Comparison of ENCODE assay signal across 10 mouse cellular contexts in genomic region chr6:125274841-125275563, GRCm38 (mm10). TPM values are rescaled to one million over a fixed set of nuclear protein-coding genes. Genes with fewer than 3 reads are reported as not detected.
A peak's percentile ranks its signal among the peaks of the same experiment; 100 is the strongest.
DNase-seq lines count a peak whose midpoint lies in the region; ATAC-seq and TF ChIP-seq lines count a peak whose summit lies in the region.
"Had no signal": no experiment of that assay in that cellular context is flagged by ENCODE, and none has a peak within 500 bp of the region (broad histone marks: within the 10 kb centered on the region; RNA-seq: fewer than 3 reads in every experiment).

No protein-coding gene starts in this region.

- no peak overlapping the region for H3ac ChIP-seq in C2C12 (ENCODE audit: control insufficient read depth, insufficient read length, low read depth)

- H3K79me3 ChIP-seq in C2C12 (ENCODE audit: low read depth): no peaks in the 10 kb centered on the region

- H3K79me2 ChIP-seq in C2C12 (ENCODE audit: control insufficient read depth, insufficient read depth): no peaks in the 10 kb centered on the region

- no peak overlapping the region for H3K4me2 ChIP-seq in lung, postnatal 0 days (replicated peaks; ENCODE audit: low read depth, low read length)
- H3K4me2 ChIP-seq: limb, embryonic 15.5 days; stomach, embryonic 15.5 days had no signal

- peak; percentile 43; the same call in 1 of the 2 replicates for ATAC-seq in lung, postnatal 0 days

- no peaks in the 10 kb centered on the region for H3K27me3 ChIP-seq in C2C12 (ENCODE audit: control insufficient read depth, insufficient read depth, insufficient read length)
- no peaks in the 10 kb centered on the region for H3K27me3 ChIP-seq in lung, postnatal 0 days (replicated peaks; ENCODE audit: insufficient read depth, low read length)

- WGBS in lung, postnatal 0 days: 47% methylated on average over 15 of the region's 15 CpGs

- H3K4me1 ChIP-seq in lung, postnatal 0 days (ENCODE audit: insufficient read depth, low read depth, low read length): no peaks in the 10 kb centered on the region

- no peak overlapping the region for H3K27ac ChIP-seq in lung, postnatal 0 days (ENCODE audit: low read length)
- H3K27ac ChIP-seq: limb, embryonic 15.5 days; stomach, embryonic 15.5 days had no signal

- no peak for TF ChIP-seq EP300 in lung, postnatal 0 days (IDR thresholded peaks at IDR 0.05)

- peak; percentile 21 for DNase-seq in layer of hippocampus, adult 9-11 months
- DNase-seq in layer of hippocampus, postnatal 36 days: no peak
- DNase-seq in ES-CJ7 (ENCODE audit: low read depth, low spot score): peak; percentile 85
- DNase-seq in embryo, embryonic 11 days: peak; percentile 45
- peak; percentile 90 for DNase-seq in lung, postnatal 0 days (ENCODE audit: low spot score)
- DNase-seq in yolk sac, embryonic 10.5 days (ENCODE audit: low spot score): peak; percentile 32

- no peak overlapping the region for H3K9ac ChIP-seq in lung, postnatal 0 days (replicated peaks; ENCODE audit: low read depth)
- H3K9ac ChIP-seq: limb, embryonic 15.5 days; stomach, embryonic 15.5 days had no signal

- TF ChIP-seq CTCF in C2C12 (IDR thresholded peaks at IDR 0.05; ENCODE audit: control insufficient read depth, insufficient read depth, insufficient read length): peak; percentile 43
- peak; percentile 84 for TF ChIP-seq CTCF in lung, postnatal 0 days (IDR thresholded peaks at IDR 0.05)

- no peaks in the 10 kb centered on the region for H3K36me3 ChIP-seq in C2C12 (ENCODE audit: control insufficient read depth, insufficient read depth)
- H3K36me3 ChIP-seq in lung, postnatal 0 days (ENCODE audit: insufficient read depth, low read length): no peaks in the 10 kb centered on the region
- H3K36me3 ChIP-seq: limb, embryonic 15.5 days; stomach, embryonic 15.5 days had no signal

- no peak overlapping the region for H3K4me3 ChIP-seq in C2C12 (ENCODE audit: insufficient read depth, poor library complexity, severe bottlenecking)
- H3K4me3 ChIP-seq in lung, postnatal 0 days (ENCODE audit: low read depth, low read length): no peak overlapping the region
- H3K4me3 ChIP-seq: limb, embryonic 15.5 days; stomach, embryonic 15.5 days had no signal

- no peaks in the 10 kb centered on the region for H3K9me3 ChIP-seq in lung, postnatal 0 days (ENCODE audit: low read length)
- H3K9me3 ChIP-seq: limb, embryonic 15.5 days; stomach, embryonic 15.5 days had no signal

TF ChIP-seq in C2C12, 6 proteins besides CTCF, POLR2A, EP300 and RAD21:
- TF ChIP-seq MYOD1 (IDR thresholded peaks at IDR 0.05; ENCODE audit: control insufficient read depth, insufficient read length, low read depth) (no peak), FOSL1 (IDR thresholded peaks at IDR 0.05; ENCODE audit: insufficient read depth, low read length, poor library complexity, severe bottlenecking) (no peak), CEBPB (IDR thresholded peaks at IDR 0.05; ENCODE audit: low read depth) (no peak), USF1 (IDR thresholded peaks at IDR 0.05; ENCODE audit: low read depth) (no peak), MYOG (IDR thresholded peaks at IDR 0.05; ENCODE audit: control insufficient read depth, extremely low read depth, insufficient read length) (no peak), MAX (IDR thresholded peaks at IDR 0.05) (no peak)

RNA-seq across cellular contexts. Expression of gene Tuba3a, which starts 10.8 kb away (rescaled TPM):
- total RNA-seq in layer of hippocampus, postnatal 36 days (2021): not detected
- 0.05 TPM for polyA plus RNA-seq in C2C12 (2012; fragmentation: generic; extraction: Trizol)
- polyA plus RNA-seq in lung, postnatal 0 days (2015; fragmentation: Nextera tagmentation; extraction: Ambion mirVana): not detected in 2 replicates
- polyA plus RNA-seq: frontal cortex, adult 2 months; limb, embryonic 15.5 days had no signal

RNA-seq across cellular contexts. Expression of gene Cd27, which starts 38.2 kb away (rescaled TPM):
- not detected for total RNA-seq in layer of hippocampus, postnatal 36 days (2021)
- 0.07 TPM for polyA plus RNA-seq in C2C12 (2012; fragmentation: generic; extraction: Trizol)
- 2.4 and 3.0 TPM in 2 replicates for polyA plus RNA-seq in lung, postnatal 0 days (2015; fragmentation: Nextera tagmentation; extraction: Ambion mirVana)

RNA-seq across cellular contexts. Expression of gene Ltbr, which starts 38.7 kb away (rescaled TPM):
- 1 to 10 TPM; 6.9 to 7.0 TPM for total RNA-seq in layer of hippocampus, postnatal 36 days (2021)
- polyA plus RNA-seq in C2C12 (2012; fragmentation: generic; extraction: Trizol): 83.0 TPM
- 96.7 and 100 TPM in 2 replicates for polyA plus RNA-seq in lung, postnatal 0 days (2015; fragmentation: Nextera tagmentation; extraction: Ambion mirVana)

RNA-seq across cellular contexts. Expression of gene Tapbpl, which starts 43.3 kb away (rescaled TPM):
- 1 to 10 TPM; 3.3 TPM for total RNA-seq in layer of hippocampus, postnatal 36 days (2021)
- polyA plus RNA-seq in C2C12 (2012; fragmentation: generic; extraction: Trizol): 2.3 TPM
- 14.2 and 16.9 TPM in 2 replicates for polyA plus RNA-seq in lung, postnatal 0 days (2015; fragmentation: Nextera tagmentation; extraction: Ambion mirVana)

RNA-seq across cellular contexts. Expression of gene Scnn1a, which starts 45.5 kb away (rescaled TPM):
- 1 to 10 TPM; 4.1 to 4.3 TPM for total RNA-seq in layer of hippocampus, postnatal 36 days (2021)
- 0.16 TPM for polyA plus RNA-seq in C2C12 (2012; fragmentation: generic; extraction: Trizol)
- polyA plus RNA-seq in lung, postnatal 0 days (2015; fragmentation: Nextera tagmentation; extraction: Ambion mirVana): 106 and 123 TPM in 2 replicates

Comparison
In these comparisons a context has a peak if more than half of its experiments do, and no peak if none do; other contexts are left out.
1. DNase-seq: peak in layer of hippocampus, adult 9-11 months (single experiment), ES-CJ7 (single experiment), embryo, embryonic 11 days (single experiment), lung, postnatal 0 days (single experiment) and yolk sac, embryonic 10.5 days (single experiment); none in layer of hippocampus, postnatal 36 days (0 of 2).